Mouse (Mus musculus) heart, adult 8-10 months (tissue): ENCODE data around the gene Gm21173. TPM values are rescaled to one million over a fixed set of nuclear protein-coding genes. Genes with fewer than 3 reads are reported as not detected.
"Not testable (repeated sequence)": the region's sequence is repeated elsewhere in the genome, so short reads cannot be mapped to it uniquely, and the experiment has no call there.

Experiments
- DNase-seq: peaks from one replicate; pipeline ENCODE4 v3.0.0; 2022; ENCODE audit warnings: low spot score
- total RNA-seq, 4 experiments: library from RNA; stranded (reverse); gene quantifications; 2 replicates each; pipeline ENCODE4 v1.2.4; 2022

The Gm21173 gene
- total RNA-seq: not detected

DNA sequence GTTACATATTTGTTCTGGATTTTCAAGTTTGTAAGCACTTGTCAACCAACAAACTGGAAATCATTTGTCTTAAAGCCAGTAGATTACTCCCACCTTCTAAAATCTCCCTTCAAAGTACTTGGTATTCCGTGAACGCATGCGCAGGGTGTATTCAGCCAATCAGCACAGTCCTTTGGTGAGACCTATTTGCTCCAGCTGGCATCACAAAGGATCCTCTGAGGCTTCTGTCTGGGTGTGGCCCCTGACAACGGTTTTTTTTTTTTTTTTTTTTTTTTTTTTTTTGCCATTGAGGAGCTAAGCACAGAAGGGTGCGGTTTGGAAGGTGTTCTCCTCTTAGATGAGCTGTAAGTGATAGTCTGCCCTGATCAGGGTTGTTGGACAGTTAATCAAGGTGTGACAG lies at the start of gene Gm21173:
Gene Gm21173, plus strand, starts transcription at position 301 of the 400 bp plus-strand sequence.
- DNase-seq: not testable (repeated sequence)
